Mouse (Mus musculus) inflammation-experienced regulatory T-cells, adult 6 months (primary cell): ENCODE results near the gene Gm13889. TPM values are rescaled to one million over a fixed set of nuclear protein-coding genes. Genes with fewer than 3 reads are reported as not detected.

Experiments
- polyA plus RNA-seq, 3 experiments: library from polyadenylated mRNA; unstranded; fragments of 100-300 nt; shearing (Covaris generic); gene quantifications; one replicate each; pipeline ENCODE4 v1.2.1; 2017

The Gm13889 gene
- polyA plus RNA-seq, 3 experiments from 2014 or later = not detected

Other genes with a start within 250 kb of the Gm13889 start
- 10 to 100 TPM in 2 of 3 experiments, 1 to 10 TPM in 1; 9.6 to 13.7 (median 12.9) TPM for gene Ext2, start 134.6 kb downstream of the Gm13889 start, polyA plus RNA-seq
- gene Accs, start 107.3 kb downstream of the Gm13889 start, polyA plus RNA-seq = 10 to 100 TPM in 2 of 3 experiments, 1 to 10 TPM in 1; 9.1 to 20.9 (median 18.5) TPM
- not detected for gene Accsl, start 88.0 kb downstream of the Gm13889 start, polyA plus RNA-seq
- not detected for gene Gm27027, start 39.2 kb upstream of the Gm13889 start, polyA plus RNA-seq
- 10 to 100 TPM; 40.6 to 77.2 (median 41.2) TPM for gene Alkbh3, start 53.6 kb upstream of the Gm13889 start, polyA plus RNA-seq
- 10 to 100 TPM; 66.8 to 83.9 (median 72.2) TPM for gene Hsd17b12, start 200.8 kb upstream of the Gm13889 start, polyA plus RNA-seq